Mouse (Mus musculus) hindbrain, embryonic 12.5 days (tissue): ENCODE measurements around the gene Zfr. TPM values are rescaled to one million over a fixed set of nuclear protein-coding genes. Genes with fewer than 3 reads are reported as not detected.

Experiments used
- ATAC-seq: fragments of 200-750 bp; cut with Nextera tagmentation; 2 replicates; pipeline ENCODE4 v1.8.0; 2017; ENCODE audit warnings: moderate TSS enrichment; ENCODE audit not compliant: low FRiP score
- H3K27ac ChIP-seq: fragments of 300-500 bp; sonication (generic); 2 replicates; pipeline ENCODE4 v1.5.1; 2016; ENCODE audit warnings: mild to moderate bottlenecking
- H3K27me3 ChIP-seq: fragments of 300-500 bp; sonication (generic); 2 replicates; pipeline ENCODE4 v1.6.1; 2016; ENCODE audit warnings: mild to moderate bottlenecking
- H3K36me3 ChIP-seq: fragments of 300-500 bp; sonication (generic); 2 replicates; pipeline ENCODE4 v1.6.1; 2016; ENCODE audit warnings: mild to moderate bottlenecking
- H3K4me1 ChIP-seq: fragments of 300-500 bp; sonication (generic); 2 replicates; pipeline ENCODE4 v1.6.1; 2016
- H3K4me2 ChIP-seq: fragments of 300-500 bp; sonication (generic); replicated peaks from 2 replicates; pipeline ENCODE4 v1.6.1; 2016; ENCODE audit warnings: mild to moderate bottlenecking
- H3K4me3 ChIP-seq: fragments of 300-500 bp; sonication (generic); 2 replicates; pipeline ENCODE4 v1.5.1; 2016; ENCODE audit warnings: mild to moderate bottlenecking
- H3K9ac ChIP-seq: fragments of 300-500 bp; sonication (generic); 2 replicates; pipeline ENCODE4 v1.6.1; 2016; ENCODE audit warnings: mild to moderate bottlenecking, moderate library complexity
- H3K9me3 ChIP-seq: fragments of 300-500 bp; sonication (generic); replicated peaks from 2 replicates; pipeline ENCODE4 v1.6.1; 2016; ENCODE audit warnings: mild to moderate bottlenecking
- WGBS: fragments of 180-500 bp; shearing (Covaris S2); methylation state at CpG from one replicate; pipeline ENCODE4 v1.1.7; 2016; 5-methylcytosine and 5-hydroxymethylcytosine counted together
- microRNA counts: library from miRNA; unstranded; fragments of <30 nt; microRNA quantifications from one replicate; lab custom pipeline; 2017
- microRNA-seq: library from miRNA; unstranded; fragments of <30 nt; microRNA quantifications from one replicate; pipeline ENCODE4, GENCODE M21; 2017
- polyA plus RNA-seq: library from polyadenylated mRNA; unstranded; fragments of >200 nt; fragmentation: Nextera tagmentation; extraction: Ambion mirVana; gene quantifications from 2 replicates; pipeline ENCODE4 v1.2.1, GENCODE M21; 2016

Zfr gene
- polyA plus RNA-seq, 1 experiment from 2014 or later = 127 TPM

DNA sequence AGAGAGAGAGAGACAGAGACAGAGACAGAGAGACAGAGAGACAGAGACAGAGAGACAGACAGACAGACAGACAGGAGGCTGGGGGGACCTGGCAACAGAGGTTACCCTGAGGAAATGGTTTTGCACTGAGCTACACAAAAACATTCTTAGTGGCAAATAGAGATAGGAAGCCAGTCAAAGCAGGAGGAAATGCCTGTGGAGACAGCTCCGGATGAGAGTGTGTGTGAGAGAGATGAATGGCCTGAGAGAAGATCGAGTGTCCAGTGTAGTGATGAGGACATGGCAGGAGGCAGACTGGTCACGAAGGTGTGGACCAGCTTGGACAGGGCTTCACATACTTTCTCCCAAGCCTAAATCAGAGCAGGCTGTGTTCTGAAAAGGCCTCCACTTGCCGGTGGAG, 107.4 kb downstream of the Zfr start:
- no peaks in the 10 kb centered on the region for H3K36me3 ChIP-seq
- H3K4me2 ChIP-seq = no peak overlapping the region
- H3K27ac ChIP-seq = no peak overlapping the region
- H3K4me3 ChIP-seq = no peak overlapping the region
- H3K27me3 ChIP-seq = no peaks in the 10 kb centered on the region
- no peak for ATAC-seq
- no peaks in the 10 kb centered on the region for H3K9me3 ChIP-seq
- H3K4me1 ChIP-seq = peaks cover 36% of the 10 kb centered on the region
- 59% methylated on average over 4 of the region's 4 CpGs for WGBS
- H3K9ac ChIP-seq = no peak overlapping the region

DNA sequence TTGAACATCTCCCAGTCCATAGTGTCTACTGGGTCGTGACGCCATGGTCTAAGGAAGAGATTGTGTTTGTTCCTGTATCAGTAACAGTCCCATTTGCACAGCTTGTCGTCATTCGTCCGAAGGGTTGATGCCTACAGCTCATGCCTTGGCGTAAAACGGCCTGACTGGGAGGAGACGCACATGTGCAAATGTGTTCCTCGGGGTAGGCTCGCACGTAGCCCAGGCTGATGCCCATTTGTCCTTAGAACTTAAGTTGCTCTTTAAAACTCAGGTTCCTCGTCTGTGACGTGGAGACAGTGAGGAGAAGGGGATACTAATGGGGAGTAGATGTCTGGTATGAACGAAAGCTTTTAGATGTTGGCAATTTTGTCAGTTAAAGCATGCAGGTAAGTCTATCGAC, 109.3 kb downstream of the Zfr start:
- Histone ChIP-seq H3K4me1 (peaks cover 26% of the 10 kb centered on the region), H3K27me3 (no peaks in the 10 kb centered on the region), H3K4me2 (no peak overlapping the region), H3K9me3 (no peaks in the 10 kb centered on the region), H3K9ac (no peak overlapping the region), H3K4me3 (no peak overlapping the region), H3K27ac (no peak overlapping the region), H3K36me3 (no peaks in the 10 kb centered on the region)
- 96% methylated on average over 15 of the region's 15 CpGs for WGBS
- ATAC-seq = no peak

DNA sequence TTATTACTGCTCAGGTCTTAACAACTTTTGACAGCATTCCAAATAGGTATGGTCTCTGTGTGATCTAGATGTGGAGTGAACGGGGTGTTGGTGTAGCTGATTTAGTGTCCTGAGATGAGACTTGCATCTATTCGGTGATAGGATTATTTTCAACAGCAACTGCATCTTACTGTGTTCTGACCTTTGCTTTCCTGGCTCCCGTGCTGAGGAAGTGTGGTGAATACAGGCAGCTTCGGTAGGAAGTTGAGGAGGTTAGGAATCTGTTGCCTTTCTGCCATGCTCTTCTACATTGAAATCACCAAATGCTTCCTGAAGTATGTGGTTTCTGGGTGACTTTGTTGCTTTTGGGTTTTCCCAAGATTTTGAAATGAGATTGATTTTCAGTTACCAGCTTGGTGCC, 109.7 kb downstream of the Zfr start:
- 85% methylated on average over 4 of the region's 4 CpGs for WGBS
- Histone ChIP-seq H3K9me3 (no peaks in the 10 kb centered on the region), H3K27ac (no peak overlapping the region), H3K4me3 (no peak overlapping the region), H3K4me1 (peaks cover 22% of the 10 kb centered on the region), H3K27me3 (no peaks in the 10 kb centered on the region), H3K36me3 (no peaks in the 10 kb centered on the region), H3K9ac (no peak overlapping the region), H3K4me2 (no peak overlapping the region)
- ATAC-seq = no peak

DNA sequence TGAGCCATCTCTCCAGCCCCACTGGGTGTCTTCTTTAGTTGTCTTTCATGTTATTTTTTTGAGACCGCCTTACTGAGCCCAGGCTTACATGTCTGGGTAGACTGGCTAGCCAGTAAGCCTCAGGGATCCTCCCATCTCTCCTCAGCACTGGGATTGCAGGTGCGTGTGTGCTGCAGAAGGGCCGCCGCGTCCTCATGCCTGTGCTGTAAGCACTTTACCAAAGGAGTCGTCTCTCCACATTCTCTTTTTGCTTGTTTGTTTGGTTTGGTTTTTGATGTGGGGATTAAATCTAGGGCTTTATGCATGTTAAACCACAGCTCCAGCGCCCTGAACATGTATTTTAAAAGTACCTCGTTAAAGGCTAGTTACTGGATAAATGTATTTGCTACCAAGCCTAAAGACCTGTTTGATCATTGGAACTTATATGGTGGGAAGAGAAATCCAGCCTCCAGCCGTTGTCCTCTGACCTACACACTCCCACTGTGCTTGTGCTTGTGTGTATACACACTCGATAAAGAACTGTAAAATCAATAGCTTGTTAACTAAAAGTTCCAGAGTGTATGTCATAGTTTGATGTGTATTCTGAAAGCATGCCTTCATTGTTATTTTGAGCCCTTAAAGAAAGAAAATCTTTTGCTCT, 112.1 kb downstream of the Zfr start:
- no peaks in the 10 kb centered on the region for H3K9me3 ChIP-seq
- no peak overlapping the region for H3K9ac ChIP-seq
- H3K4me3 ChIP-seq = no peak overlapping the region
- peaks cover 11% of the 10 kb centered on the region for H3K4me1 ChIP-seq
- no peak for ATAC-seq
- 86% methylated on average over 10 of the region's 10 CpGs for WGBS
- H3K36me3 ChIP-seq = peaks cover 19% of the 10 kb centered on the region
- H3K27ac ChIP-seq = no peak overlapping the region
- H3K4me2 ChIP-seq = no peak overlapping the region
- no peaks in the 10 kb centered on the region for H3K27me3 ChIP-seq

DNA sequence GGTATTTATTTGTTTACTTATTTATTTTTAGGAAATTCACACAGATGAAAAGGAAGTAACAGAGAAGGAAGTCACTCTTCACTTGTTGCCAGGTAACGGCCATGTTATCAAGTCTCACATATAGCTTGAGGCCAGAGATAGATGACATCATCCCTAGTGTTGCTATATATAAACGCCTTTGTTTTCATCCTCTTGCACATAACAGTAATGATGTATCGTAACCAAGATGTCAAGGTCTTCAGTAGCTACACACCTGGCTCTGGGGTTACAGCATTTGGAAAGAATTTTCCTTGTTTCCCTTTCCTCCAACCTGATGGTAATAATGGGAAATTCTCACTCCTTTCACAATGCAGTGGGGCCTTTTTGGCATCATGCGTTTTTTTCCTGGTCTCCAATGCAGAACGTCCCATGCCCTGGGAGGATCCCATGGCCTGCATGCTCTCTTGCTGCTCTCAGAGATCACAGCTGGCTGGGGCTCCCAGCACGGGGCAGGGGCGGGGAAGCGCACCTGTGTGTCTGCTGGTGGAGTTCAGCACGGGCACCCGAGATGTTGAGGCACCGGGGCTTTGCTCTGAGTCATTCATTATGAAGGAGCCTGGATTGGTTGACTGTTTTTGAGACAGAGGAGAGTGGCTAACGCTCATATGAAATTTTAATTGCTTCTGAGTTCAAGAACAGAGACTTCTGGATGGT, 112.8 kb downstream of the Zfr start:
- H3K9me3 ChIP-seq = no peaks in the 10 kb centered on the region
- H3K36me3 ChIP-seq = peaks cover 21% of the 10 kb centered on the region
- H3K27me3 ChIP-seq = no peaks in the 10 kb centered on the region
- H3K4me2 ChIP-seq = no peak overlapping the region
- ATAC-seq = no peak
- no peak overlapping the region for H3K9ac ChIP-seq
- no peak overlapping the region for H3K27ac ChIP-seq
- 65% methylated on average over 12 of the region's 12 CpGs for WGBS
- no peak overlapping the region for H3K4me3 ChIP-seq
- peaks cover 11% of the 10 kb centered on the region for H3K4me1 ChIP-seq

DNA sequence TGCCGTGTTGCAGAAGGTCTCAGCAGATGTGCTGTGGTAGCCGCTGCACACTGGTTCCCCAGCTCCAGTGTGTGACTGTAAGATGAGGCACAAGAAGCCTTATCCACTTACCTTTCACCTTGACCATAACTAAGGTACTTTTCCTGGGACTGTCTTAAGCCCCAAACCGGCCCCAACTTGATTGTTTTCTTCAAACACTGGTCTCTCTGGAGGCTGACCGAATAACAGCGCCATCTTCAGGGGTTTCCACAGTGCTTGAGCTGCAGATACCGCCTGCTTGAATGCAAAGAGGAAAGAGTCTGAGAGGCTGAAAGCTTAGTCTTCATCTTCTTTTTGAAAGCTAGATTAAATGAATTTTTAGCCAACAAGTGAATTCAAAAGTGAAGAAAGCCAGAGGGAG, 113.8 kb downstream of the Zfr start:
- Histone ChIP-seq H3K9me3 (no peaks in the 10 kb centered on the region), H3K4me2 (no peak overlapping the region), H3K4me3 (no peak overlapping the region), H3K9ac (no peak overlapping the region), H3K27me3 (no peaks in the 10 kb centered on the region), H3K36me3 (peaks cover 29% of the 10 kb centered on the region), H3K27ac (no peak overlapping the region), H3K4me1 (peaks cover 11% of the 10 kb centered on the region)
- no peak for ATAC-seq
- 84% methylated on average over 6 of the region's 6 CpGs for WGBS

DNA sequence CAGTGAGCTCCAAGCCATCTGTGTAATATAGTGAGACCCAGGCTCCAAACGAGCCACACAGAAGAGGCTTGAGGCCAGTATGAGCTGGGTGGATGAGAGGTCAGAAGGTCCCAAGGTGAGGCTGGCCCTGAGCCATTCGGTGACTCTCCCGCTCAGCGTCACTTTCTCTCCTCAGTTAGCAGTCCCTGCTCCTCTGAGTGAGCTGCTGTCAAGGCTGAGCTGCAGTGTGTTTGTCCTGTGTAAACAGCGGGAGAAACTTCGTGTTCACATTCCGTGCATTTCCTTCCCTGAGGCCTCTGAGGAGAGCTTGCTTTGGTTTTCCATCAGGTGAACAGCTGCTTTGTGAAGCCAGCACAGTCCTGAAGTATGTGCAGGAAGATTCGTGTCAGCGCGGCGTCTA, 114.8 kb downstream of the Zfr start:
- no peaks in the 10 kb centered on the region for H3K27me3 ChIP-seq
- H3K9ac ChIP-seq = no peak overlapping the region
- ATAC-seq = no peak
- H3K27ac ChIP-seq = no peak overlapping the region
- no peak overlapping the region for H3K4me3 ChIP-seq
- H3K36me3 ChIP-seq = peaks cover 29% of the 10 kb centered on the region
- peaks cover 11% of the 10 kb centered on the region for H3K4me1 ChIP-seq
- 78% methylated on average over 11 of the region's 11 CpGs for WGBS
- H3K4me2 ChIP-seq = no peak overlapping the region
- H3K9me3 ChIP-seq = no peaks in the 10 kb centered on the region

DNA sequence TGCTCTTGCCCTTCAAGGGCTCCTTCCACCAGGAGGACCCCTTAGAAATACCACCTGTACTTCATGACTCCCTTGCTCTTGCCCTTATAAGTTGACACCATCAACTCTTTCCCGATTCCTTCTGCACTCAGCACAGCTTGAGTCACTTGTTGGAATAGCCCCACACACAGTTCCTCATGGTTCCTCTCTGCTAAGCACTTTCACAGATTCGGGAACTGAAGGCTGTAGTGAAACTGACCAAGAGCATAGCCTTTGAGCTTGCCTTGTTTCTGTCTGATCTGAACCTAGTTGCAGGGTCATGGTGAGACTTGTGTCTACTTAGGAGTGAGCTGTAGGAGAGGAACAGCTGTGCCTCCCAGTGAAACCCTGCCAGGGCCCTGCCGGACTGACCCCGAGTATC, 115.4 kb downstream of the Zfr start:
- ATAC-seq = no peak

More for the DNA sequence above, 115.4 kb downstream of the Zfr start:
- Histone ChIP-seq H3K27ac (no peak overlapping the region), H3K4me1 (peaks cover 7% of the 10 kb centered on the region), H3K36me3 (peaks cover 34% of the 10 kb centered on the region), H3K9ac (no peak overlapping the region), H3K9me3 (no peaks in the 10 kb centered on the region), H3K27me3 (no peaks in the 10 kb centered on the region), H3K4me2 (no peak overlapping the region), H3K4me3 (no peak overlapping the region)
- 89% methylated on average over 4 of the region's 4 CpGs for WGBS

MicroRNAs within 50 kb of the gene (microRNA counts, 519-probe panel; counts per million panel counts)
- 470 counts per million, percentile 58 among the panel's probes with 10 or more counts for microRNA mmu-miR-1898 (lab: Ali Mortazavi, UCI)

Small RNA genes within 50 kb of the gene (microRNA-seq; reads per million reads assigned to microRNA genes)
- gene Mir1898 = not detected

Other genes with a start within 250 kb of the Zfr start
- 5.3 and 5.5 TPM in 2 replicates for gene Npr3, start 210.5 kb upstream of the Zfr start, polyA plus RNA-seq
- 659 and 677 TPM in 2 replicates for gene Sub1, start 120.8 kb upstream of the Zfr start, polyA plus RNA-seq
- gene Mtmr12, start 87.2 kb downstream of the Zfr start, polyA plus RNA-seq = 16.5 and 16.6 TPM in 2 replicates
- gene Golph3, start 203.6 kb downstream of the Zfr start, polyA plus RNA-seq = 97.9 and 107 TPM in 2 replicates
- 0.80 and 1.1 TPM in 2 replicates for gene 1810049J17Rik, start 204.1 kb downstream of the Zfr start, polyA plus RNA-seq